Mouse (Mus musculus): ENCODE data around the gene Mss51. TPM values are rescaled to one million over a fixed set of nuclear protein-coding genes. Genes with fewer than 3 reads are reported as not detected.
A peak's percentile ranks its signal among the peaks of the same experiment; 100 is the strongest.

Mss51 gene
- 0.84 and 0.89 TPM in 2 replicates for polyA plus RNA-seq (2016; fragmentation: Nextera tagmentation; extraction: Ambion mirVana)

- Histone ChIP-seq H3K4me3 (no peak within 1 kb of the TSS), H3K4me2 (replicated peaks) (no peak within 1 kb of the TSS), H3K27me3 (no peaks in the 10 kb centered on the region), H3K36me3 (peaks cover 40% of the 10 kb centered on the region), H3K9me3 (no peaks in the 10 kb centered on the region), H3K4me1 (no peaks in the 10 kb centered on the region), H3K27ac (replicated peaks) (no peak within 1 kb of the TSS), H3K9ac (replicated peaks) (no peak within 1 kb of the TSS)
- ATAC-seq (ENCODE audit: low FRiP score, low read depth): no peak
- 84% methylated on average over 2 of the region's 2 CpGs for WGBS
Measured at GRCm38 (mm10) chr14:20496603-20497002, at the start of gene Mss51. TSS of gene Mss51 (minus strand) at chr14:20496901.

- Histone ChIP-seq H3K4me2 (replicated peaks) (peak within 1 kb of the TSS; percentile 67), H3K9ac (replicated peaks) (peak within 1 kb of the TSS; percentile 96), H3K27ac (replicated peaks) (peak within 1 kb of the TSS; percentile 96), H3K4me1 (peaks cover 10% of the 10 kb centered on the region), H3K4me3 (peak within 1 kb of the TSS; percentile 90), H3K27me3 (no peaks in the 10 kb centered on the region), H3K36me3 (peaks cover 26% of the 10 kb centered on the region), H3K9me3 (no peaks in the 10 kb centered on the region)
- 0% methylated on average over 18 of the region's 29 CpGs for WGBS
- peak; percentile 95 for ATAC-seq (ENCODE audit: low FRiP score, low read depth)
Measured at GRCm38 (mm10) chr14:20546415-20546814, 49.7 kb upstream of the Mss51 start, which contains the start of gene Ppp3cb. TSS of gene Ppp3cb (minus strand) at chr14:20546573.

- Histone ChIP-seq H3K36me3 (peaks cover 26% of the 10 kb centered on the region), H3K9ac (replicated peaks) (peak overlapping the region; percentile 96), H3K4me3 (peak overlapping the region; percentile 90), H3K4me1 (peaks cover 10% of the 10 kb centered on the region), H3K27ac (replicated peaks) (peak overlapping the region; percentile 96), H3K27me3 (no peaks in the 10 kb centered on the region), H3K4me2 (replicated peaks) (peak overlapping the region; percentile 67), H3K9me3 (no peaks in the 10 kb centered on the region)
- WGBS: under 1% methylated on average over 58 of the region's 67 CpGs
- ATAC-seq (ENCODE audit: low FRiP score, low read depth): peak; percentile 97
Measured at GRCm38 (mm10) chr14:20545529-20546331, 49.0 kb upstream of the Mss51 start.

- 83% methylated on average over 7 of the region's 7 CpGs for WGBS
- H3K9me3 ChIP-seq: no peaks in the 10 kb centered on the region
- H3K4me3 ChIP-seq: peak overlapping the region; percentile 90
- peaks cover 10% of the 10 kb centered on the region for H3K4me1 ChIP-seq
- H3K27ac ChIP-seq (replicated peaks): no peak overlapping the region
- no peak for ATAC-seq (ENCODE audit: low FRiP score, low read depth)
- H3K9ac ChIP-seq (replicated peaks): no peak overlapping the region
- H3K36me3 ChIP-seq: peaks cover 18% of the 10 kb centered on the region
- H3K27me3 ChIP-seq: no peaks in the 10 kb centered on the region
- peak overlapping the region; percentile 67 for H3K4me2 ChIP-seq (replicated peaks)
Measured at GRCm38 (mm10) chr14:20544467-20545411, 48.0 kb upstream of the Mss51 start.

GRCm38 (mm10) chr14:20529643-20530042, 32.9 kb upstream of the Mss51 start:
- Histone ChIP-seq H3K27ac (replicated peaks) (no peak overlapping the region), H3K9ac (replicated peaks) (no peak overlapping the region), H3K27me3 (no peaks in the 10 kb centered on the region), H3K4me1 (no peaks in the 10 kb centered on the region), H3K9me3 (no peaks in the 10 kb centered on the region), H3K4me3 (no peak overlapping the region), H3K4me2 (replicated peaks) (no peak overlapping the region), H3K36me3 (0 out of 2 replicates have a peak, but pooled peaks cover 3% of the 10 kb centered on the region)
- 91% methylated on average over 4 of the region's 4 CpGs for WGBS
- no peak for ATAC-seq (ENCODE audit: low FRiP score, low read depth)

- no peak for ATAC-seq (ENCODE audit: low FRiP score, low read depth)
- H3K27me3 ChIP-seq: no peaks in the 10 kb centered on the region
- 99% methylated on average over 2 of the region's 2 CpGs for WGBS
- no peak overlapping the region for H3K27ac ChIP-seq (replicated peaks)
- H3K9ac ChIP-seq (replicated peaks): no peak overlapping the region
- H3K4me2 ChIP-seq (replicated peaks): no peak overlapping the region
- H3K4me1 ChIP-seq: no peaks in the 10 kb centered on the region
- peaks cover 28% of the 10 kb centered on the region for H3K36me3 ChIP-seq
- H3K4me3 ChIP-seq: no peak overlapping the region
- no peaks in the 10 kb centered on the region for H3K9me3 ChIP-seq
Measured at GRCm38 (mm10) chr14:20520179-20520578, 23.5 kb upstream of the Mss51 start.

GRCm38 (mm10) chr14:20508424-20508823, 11.7 kb upstream of the Mss51 start:
- Histone ChIP-seq H3K9ac (replicated peaks) (no peak overlapping the region), H3K27me3 (no peaks in the 10 kb centered on the region), H3K9me3 (no peaks in the 10 kb centered on the region), H3K36me3 (peaks cover 13% of the 10 kb centered on the region; the same call in 1 of the 2 replicates), H3K4me2 (replicated peaks) (no peak overlapping the region), H3K27ac (replicated peaks) (no peak overlapping the region), H3K4me1 (no peaks in the 10 kb centered on the region), H3K4me3 (no peak overlapping the region)
- 79% methylated on average over 2 of the region's 2 CpGs for WGBS
- ATAC-seq (ENCODE audit: low FRiP score, low read depth): no peak

- WGBS: 98% methylated on average over 10 of the region's 10 CpGs
- H3K4me3 ChIP-seq: no peak overlapping the region
- no peak for ATAC-seq (ENCODE audit: low FRiP score, low read depth)
- no peaks in the 10 kb centered on the region for H3K27me3 ChIP-seq
- H3K4me1 ChIP-seq: no peaks in the 10 kb centered on the region
- H3K27ac ChIP-seq (replicated peaks): no peak overlapping the region
- no peak overlapping the region for H3K4me2 ChIP-seq (replicated peaks)
- H3K9ac ChIP-seq (replicated peaks): no peak overlapping the region
- H3K9me3 ChIP-seq: no peaks in the 10 kb centered on the region
- H3K36me3 ChIP-seq: peaks cover 20% of the 10 kb centered on the region
Measured at GRCm38 (mm10) chr14:20502966-20503365, 6.3 kb upstream of the Mss51 start.

- Histone ChIP-seq H3K36me3 (peaks cover 35% of the 10 kb centered on the region), H3K4me1 (no peaks in the 10 kb centered on the region), H3K27me3 (no peaks in the 10 kb centered on the region), H3K27ac (replicated peaks) (no peak overlapping the region), H3K9ac (replicated peaks) (no peak overlapping the region), H3K4me2 (replicated peaks) (no peak overlapping the region), H3K9me3 (no peaks in the 10 kb centered on the region), H3K4me3 (no peak overlapping the region)
- no peak for ATAC-seq (ENCODE audit: low FRiP score, low read depth)
- 92% methylated on average over 3 of the region's 3 CpGs for WGBS
Measured at GRCm38 (mm10) chr14:20499982-20500381, 3.3 kb upstream of the Mss51 start.

- Histone ChIP-seq H3K4me3 (no peak overlapping the region), H3K27me3 (no peaks in the 10 kb centered on the region), H3K27ac (replicated peaks) (no peak overlapping the region), H3K4me2 (replicated peaks) (no peak overlapping the region), H3K9ac (replicated peaks) (no peak overlapping the region), H3K9me3 (no peaks in the 10 kb centered on the region), H3K36me3 (peaks cover 25% of the 10 kb centered on the region), H3K4me1 (no peaks in the 10 kb centered on the region)
- WGBS: 98% methylated on average over 5 of the region's 5 CpGs
- ATAC-seq (ENCODE audit: low FRiP score, low read depth): no peak
Measured at GRCm38 (mm10) chr14:20486031-20486430, 10.7 kb downstream of the Mss51 start.

- Histone ChIP-seq H3K36me3 (peaks cover 17% of the 10 kb centered on the region; the same call in 1 of the 2 replicates), H3K9me3 (no peaks in the 10 kb centered on the region), H3K4me3 (no peak overlapping the region), H3K27ac (replicated peaks) (no peak overlapping the region), H3K4me1 (peaks cover 8% of the 10 kb centered on the region), H3K9ac (replicated peaks) (no peak overlapping the region), H3K4me2 (replicated peaks) (no peak overlapping the region), H3K27me3 (peaks cover 14% of the 10 kb centered on the region; the same call in 1 of the 2 replicates)
- 94% methylated on average over 7 of the region's 7 CpGs for WGBS
- no peak for ATAC-seq (ENCODE audit: low FRiP score, low read depth)
Measured at GRCm38 (mm10) chr14:20482051-20482751, 14.5 kb downstream of the Mss51 start.

Measured in midbrain, embryonic 12.5 days (tissue).